26 mouse cellular contexts compared by ENCODE assay signal in genomic region chr2:133455484-133456170, GRCm38 (mm10).
"Had no signal": no experiment of that assay in that cellular context is flagged by ENCODE, and none has a peak within 500 bp of the region (broad histone marks: within the 10 kb centered on the region; RNA-seq: fewer than 3 reads in every experiment).

No protein-coding gene starts in this region.

- H3K36me3 ChIP-seq: limb, embryonic 12.5 days; limb, embryonic 15.5 days; midbrain, embryonic 10.5 days; midbrain, embryonic 13.5 days; neural tube, embryonic 13.5 days had no signal

- H3K27me3 ChIP-seq: limb, embryonic 12.5 days; limb, embryonic 15.5 days; megakaryocyte, embryonic 14.5 days; midbrain, embryonic 13.5 days; neural tube, embryonic 13.5 days had no signal

- H3K9me3 ChIP-seq: limb, embryonic 12.5 days; limb, embryonic 15.5 days; megakaryocyte, embryonic 14.5 days; midbrain, embryonic 10.5 days; midbrain, embryonic 13.5 days; neural tube, embryonic 13.5 days had no signal

- ATAC-seq: inflammation-experienced regulatory T-cells, adult 6 months; liver, postnatal 0 days; midbrain, embryonic 13.5 days; midbrain, embryonic 16.5 days had no signal

- H3K4me2 ChIP-seq: limb, embryonic 12.5 days; limb, embryonic 15.5 days; liver, embryonic 11.5 days; lung, embryonic 14.5 days; midbrain, embryonic 13.5 days; neural tube, embryonic 13.5 days had no signal

- H3K4me1 ChIP-seq: limb, embryonic 12.5 days; limb, embryonic 15.5 days; midbrain, embryonic 13.5 days; neural tube, embryonic 13.5 days had no signal

- DNase-seq: kidney, adult 2 months; kidney, postnatal 10 days; kidney, postnatal 4 days; layer of hippocampus, adult 9-11 months; left cerebral cortex, postnatal 4 days; liver, postnatal 0 days; lung, embryonic 14.5 days; lung, postnatal 36 days; retina, postnatal 1 day; right cerebral cortex, postnatal 25 days; spleen, adult 18-20 months; thymus, adult 18-20 months; thymus, postnatal 14 days; thymus, postnatal 4 days had no signal

- H3K9ac ChIP-seq: limb, embryonic 12.5 days; limb, embryonic 15.5 days; liver, embryonic 14.5 days; liver, postnatal 0 days; lung, embryonic 14.5 days; midbrain, embryonic 13.5 days; neural tube, embryonic 13.5 days had no signal

- H3K4me3 ChIP-seq: layer of hippocampus, adult 2 months; limb, embryonic 12.5 days; limb, embryonic 15.5 days; megakaryocyte, embryonic 14.5 days; midbrain, embryonic 10.5 days; midbrain, embryonic 13.5 days; myocyte; neural tube, embryonic 13.5 days had no signal

- H3K27ac ChIP-seq: layer of hippocampus, adult 2 months; limb, embryonic 12.5 days; limb, embryonic 15.5 days; liver, embryonic 14.5 days; midbrain, embryonic 10.5 days; midbrain, embryonic 13.5 days; neural tube, embryonic 13.5 days had no signal
